Mouse (Mus musculus) neural tube, embryonic 11.5 days (tissue): ENCODE measurements around the gene Hist1h4b. TPM values are rescaled to one million over a fixed set of nuclear protein-coding genes. Genes with fewer than 3 reads are reported as not detected.
A peak's percentile ranks its signal among the peaks of the same experiment; 100 is the strongest.
"Not testable (repeated sequence)": the region's sequence is repeated elsewhere in the genome, so short reads cannot be mapped to it uniquely, and the experiment has no call there.

Experiments used
- ATAC-seq: fragments of 200-750 bp; cut with Nextera tagmentation; 2 replicates; pipeline ENCODE4 v1.8.0; 2017; ENCODE audit warnings: moderate number of reproducible peaks, mild to moderate bottlenecking, moderate TSS enrichment, moderate library complexity; ENCODE audit not compliant: insufficient read depth, low FRiP score, low TSS enrichment
- DNase-seq: peaks from one replicate; pipeline ENCODE4 v3.0.0-alpha.2; 2015; ENCODE audit warnings: low spot score
- H3K27ac ChIP-seq: fragments of 300-500 bp; sonication (generic); 2 replicates; pipeline ENCODE4 v1.5.1; 2014; ENCODE audit warnings: low read depth, mild to moderate bottlenecking, low read length
- H3K27me3 ChIP-seq: fragments of 300-500 bp; sonication (generic); 2 replicates; pipeline ENCODE4 v1.6.1; 2014; ENCODE audit warnings: mild to moderate bottlenecking, low read length, mixed read lengths; ENCODE audit not compliant: control insufficient read depth, insufficient read depth
- H3K36me3 ChIP-seq: fragments of 300-500 bp; sonication (generic); 2 replicates; pipeline ENCODE4 v1.6.1; 2014; ENCODE audit warnings: mild to moderate bottlenecking, low read length, moderate library complexity, mixed read lengths; ENCODE audit not compliant: control insufficient read depth, insufficient read depth
- H3K4me1 ChIP-seq: fragments of 300-500 bp; sonication (generic); 2 replicates; pipeline ENCODE4 v1.6.1; 2014; ENCODE audit warnings: low read length, mixed read lengths; ENCODE audit not compliant: control insufficient read depth, insufficient read depth
- H3K4me2 ChIP-seq: fragments of 300-500 bp; sonication (generic); 2 replicates; pipeline ENCODE4 v1.6.1; 2014; ENCODE audit warnings: low read depth, mild to moderate bottlenecking, moderate library complexity
- H3K4me3 ChIP-seq: fragments of 300-500 bp; sonication (generic); 2 replicates; pipeline ENCODE4 v1.5.1; 2014; ENCODE audit warnings: low read depth, low read length
- H3K9ac ChIP-seq: fragments of 300-500 bp; sonication (generic); 2 replicates; pipeline ENCODE4 v1.6.1; 2014; ENCODE audit warnings: mild to moderate bottlenecking, low read length
- H3K9me3 ChIP-seq: fragments of 300-500 bp; sonication (generic); 2 replicates; pipeline ENCODE4 v1.6.1; 2016; ENCODE audit warnings: low read length; ENCODE audit not compliant: control insufficient read depth
- WGBS: fragments of 180-500 bp; shearing (Covaris S2); extraction: QIAGEN DNeasy Blood & Tissue Kit; methylation state at CpG from one replicate; pipeline ENCODE4 v1.1.7; 2014; 5-methylcytosine and 5-hydroxymethylcytosine counted together
- polyA plus RNA-seq: library from polyadenylated mRNA; unstranded; fragments of >200 nt; fragmentation: Nextera tagmentation; extraction: Ambion mirVana; gene quantifications from 2 replicates; pipeline ENCODE4 v1.2.1, GENCODE M21; 2014

Gene Hist1h4b
- polyA plus RNA-seq, 1 experiment from 2014 or later: 4.3 TPM

DNA sequence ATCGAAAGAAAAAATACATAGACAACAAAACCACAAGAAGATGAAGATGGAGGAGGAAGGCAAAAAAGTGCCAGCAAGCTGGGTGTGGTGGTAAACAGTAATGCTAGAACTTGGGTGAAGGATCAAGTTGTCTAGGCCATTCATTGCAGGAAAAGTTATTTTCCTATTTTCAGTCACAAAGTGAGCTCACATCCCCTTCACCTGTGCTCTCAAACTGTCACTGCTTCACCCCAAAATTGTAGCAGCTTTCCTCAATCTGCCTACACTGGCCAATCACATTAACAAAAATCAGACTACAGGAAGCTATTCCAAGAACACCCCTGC is 3.1 kb downstream of the Hist1h4b start:
- no peak for DNase-seq
- no peak overlapping the region for H3K4me3 ChIP-seq

DNA sequence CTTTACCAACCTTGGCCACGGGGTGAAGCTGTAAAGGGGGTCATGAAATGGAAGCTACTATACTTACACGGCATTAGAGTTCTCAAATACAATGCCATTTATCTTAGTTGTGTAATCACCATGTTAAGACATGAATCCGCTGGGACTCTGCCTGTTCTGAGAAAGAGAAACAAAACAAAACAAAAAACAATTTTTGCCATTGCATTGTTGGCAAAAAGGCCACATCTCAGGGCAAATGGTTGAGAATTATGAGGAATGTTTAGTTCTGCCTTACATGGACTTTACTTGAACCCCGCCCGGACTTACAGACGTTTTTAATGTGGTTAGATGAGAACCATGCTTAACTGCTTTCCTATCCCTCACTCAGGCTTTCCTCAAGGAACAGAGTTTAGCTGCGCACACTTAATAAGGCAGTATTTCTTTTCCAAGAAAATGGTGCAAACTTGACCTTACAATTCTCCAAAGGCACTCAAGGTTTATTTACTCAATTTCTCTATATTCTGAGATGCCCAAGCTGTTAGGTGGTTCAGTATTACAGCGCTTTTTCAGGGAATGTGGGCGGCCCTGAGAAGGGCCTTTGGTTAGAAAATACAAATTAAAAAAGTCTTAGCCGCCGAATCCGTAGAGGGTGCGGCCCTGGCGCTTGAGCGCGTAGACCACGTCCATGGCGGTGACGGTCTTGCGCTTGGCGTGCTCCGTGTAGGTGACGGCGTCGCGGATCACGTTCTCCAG is 3.6 kb downstream of the Hist1h4b start:
- H3K4me2 ChIP-seq: peak overlapping the region; percentile 70
- H3K27me3 ChIP-seq: no peaks in the 10 kb centered on the region
- H3K4me3 ChIP-seq: peak overlapping the region; percentile 50
- H3K4me1 ChIP-seq: peaks cover 3% of the 10 kb centered on the region; the same call in 1 of the 2 replicates
- H3K9ac ChIP-seq: peak overlapping the region; percentile 57
- H3K9me3 ChIP-seq: no peaks in the 10 kb centered on the region
- 2% methylated on average over 20 of the region's 27 CpGs for WGBS
- H3K36me3 ChIP-seq: no peaks in the 10 kb centered on the region
- peak overlapping the region; percentile 72 for H3K27ac ChIP-seq
- ATAC-seq (peak; percentile 1; the same call in 1 of the 2 replicates), DNase-seq (peak; percentile 41)

More for the DNA sequence above, 3.1 kb downstream of the Hist1h4b start:
- Histone ChIP-seq H3K4me2 (peak overlapping the region; percentile 70), H3K27me3 (no peaks in the 10 kb centered on the region), H3K36me3 (no peaks in the 10 kb centered on the region), H3K27ac (peak overlapping the region; percentile 72), H3K9ac (0 out of 2 replicates have a peak overlapping the region, but pooled peaks have one; percentile 57), H3K9me3 (no peaks in the 10 kb centered on the region), H3K4me1 (peaks cover 3% of the 10 kb centered on the region; the same call in 1 of the 2 replicates)
- no peak for ATAC-seq
- 69% methylated on average over 1 of the region's 1 CpGs for WGBS

GRCm38 (mm10) chr13:23760972-23761864 is 4.4 kb downstream of the Hist1h4b start, which contains the start of gene Hist1h4a:
TSS of gene Hist1h4a (minus strand) at chr13:23761230.
- peaks cover 3% of the 10 kb centered on the region; the same call in 1 of the 2 replicates for H3K4me1 ChIP-seq
- under 1% methylated on average over 60 of the region's 72 CpGs for WGBS

GRCm38 (mm10) chr13:23761871-23762821 is 5.3 kb downstream of the Hist1h4b start, which contains the start of gene Hist1h3a:
TSS of gene Hist1h3a (minus strand) at chr13:23762386.
- DNase-seq: peak; percentile 54
- not testable (repeated sequence) for H3K36me3 ChIP-seq, H3K4me1 ChIP-seq, H3K27me3 ChIP-seq, H3K9me3 ChIP-seq
- peak; percentile 58 for ATAC-seq
- H3K4me2 ChIP-seq: peak within 1 kb of the TSS; percentile 70
- H3K4me3 ChIP-seq: peak within 1 kb of the TSS; percentile 50
- H3K27ac ChIP-seq: peak within 1 kb of the TSS; percentile 89
- WGBS: under 1% methylated on average over 30 of the region's 52 CpGs
- peak within 1 kb of the TSS; percentile 59 for H3K9ac ChIP-seq

More at GRCm38 (mm10) chr13:23760972-23761864, 4.4 kb downstream of the Hist1h4b start, which contains the start of gene Hist1h4a:
- Histone ChIP-seq H3K27me3 (no peaks in the 10 kb centered on the region), H3K4me2 (peak within 1 kb of the TSS; percentile 70), H3K4me3 (peak within 1 kb of the TSS; percentile 50), H3K9me3 (no peaks in the 10 kb centered on the region), H3K9ac (peak within 1 kb of the TSS; percentile 59), H3K27ac (peak within 1 kb of the TSS; percentile 88), H3K36me3 (no peaks in the 10 kb centered on the region)
- ATAC-seq (peak; percentile 71), DNase-seq (peak; percentile 99)

DNA sequence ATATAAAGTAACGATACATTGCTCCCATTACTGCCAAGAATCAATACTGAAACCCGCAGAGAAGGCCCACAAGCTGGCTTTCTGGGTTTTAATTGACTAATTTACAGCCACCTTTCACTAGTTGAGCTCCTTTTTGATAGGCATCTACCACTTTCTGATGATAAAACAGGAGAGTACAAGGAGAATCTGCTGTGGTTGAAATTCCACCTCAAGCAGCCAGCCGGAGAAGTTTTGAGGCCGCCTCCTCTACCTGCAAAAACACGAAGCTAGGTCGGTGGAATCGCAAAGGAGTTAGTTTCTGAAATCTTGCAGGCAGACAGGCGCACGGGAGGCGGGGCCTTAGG is 6.4 kb downstream of the Hist1h4b start:
- no peaks in the 10 kb centered on the region; the same call in 1 of the 2 replicates for H3K4me1 ChIP-seq
- ATAC-seq (no peak), DNase-seq (no peak)
- peak overlapping the region; percentile 58 for H3K9ac ChIP-seq
- H3K4me2 ChIP-seq: peak overlapping the region; percentile 70
- no peaks in the 10 kb centered on the region for H3K9me3 ChIP-seq
- H3K27ac ChIP-seq: peak overlapping the region; percentile 89
- under 1% methylated on average over 10 of the region's 10 CpGs for WGBS
- H3K27me3 ChIP-seq: no peaks in the 10 kb centered on the region
- H3K4me3 ChIP-seq: peak overlapping the region; percentile 50
- H3K36me3 ChIP-seq: no peaks in the 10 kb centered on the region

DNA sequence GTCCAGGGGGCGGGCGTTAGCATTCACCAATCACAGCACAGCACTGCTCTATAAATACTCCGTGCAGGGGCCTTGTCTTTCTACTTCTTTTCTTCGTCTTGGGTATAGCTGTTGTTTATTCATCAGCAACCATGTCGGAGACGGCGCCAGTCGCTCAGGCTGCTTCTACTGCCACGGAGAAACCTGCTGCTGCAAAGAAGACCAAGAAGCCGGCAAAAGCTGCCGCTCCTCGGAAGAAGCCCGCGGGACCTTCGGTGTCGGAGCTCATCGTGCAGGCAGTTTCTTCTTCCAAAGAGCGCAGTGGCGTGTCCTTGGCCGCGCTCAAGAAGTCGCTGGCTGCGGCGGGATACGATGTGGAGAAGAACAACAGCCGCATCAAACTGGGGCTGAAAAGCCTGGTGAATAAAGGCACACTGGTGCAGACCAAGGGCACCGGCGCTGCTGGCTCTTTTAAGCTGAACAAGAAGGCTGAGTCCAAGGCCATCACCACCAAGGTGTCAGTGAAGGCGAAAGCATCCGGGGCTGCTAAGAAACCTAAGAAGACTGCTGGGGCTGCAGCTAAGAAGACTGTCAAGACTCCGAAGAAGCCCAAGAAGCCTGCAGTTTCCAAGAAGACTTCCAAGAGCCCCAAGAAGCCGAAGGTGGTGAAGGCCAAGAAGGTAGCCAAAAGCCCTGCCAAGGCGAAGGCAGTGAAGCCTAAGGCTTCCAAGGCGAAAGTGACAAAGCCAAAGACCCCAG is 6.9 kb downstream of the Hist1h4b start, which contains the start of gene Hist1h1a:
TSS of gene Hist1h1a (plus strand) at position 81 of the 738 bp plus-strand sequence.
- H3K9me3 ChIP-seq: no peaks in the 10 kb centered on the region
- peak within 1 kb of the TSS; percentile 70 for H3K4me2 ChIP-seq
- no peaks in the 10 kb centered on the region for H3K27me3 ChIP-seq
- H3K36me3 ChIP-seq: no peaks in the 10 kb centered on the region
- H3K9ac ChIP-seq: peak within 1 kb of the TSS; percentile 71
- H3K4me3 ChIP-seq: peak within 1 kb of the TSS; percentile 50
- H3K27ac ChIP-seq: peak within 1 kb of the TSS; percentile 89
- no peaks in the 10 kb centered on the region; the same call in 1 of the 2 replicates for H3K4me1 ChIP-seq
- 4% methylated on average over 34 of the region's 34 CpGs for WGBS
- DNase-seq: peak; percentile 91
- peak; percentile 70; the same call in 1 of the 2 replicates for ATAC-seq

DNA sequence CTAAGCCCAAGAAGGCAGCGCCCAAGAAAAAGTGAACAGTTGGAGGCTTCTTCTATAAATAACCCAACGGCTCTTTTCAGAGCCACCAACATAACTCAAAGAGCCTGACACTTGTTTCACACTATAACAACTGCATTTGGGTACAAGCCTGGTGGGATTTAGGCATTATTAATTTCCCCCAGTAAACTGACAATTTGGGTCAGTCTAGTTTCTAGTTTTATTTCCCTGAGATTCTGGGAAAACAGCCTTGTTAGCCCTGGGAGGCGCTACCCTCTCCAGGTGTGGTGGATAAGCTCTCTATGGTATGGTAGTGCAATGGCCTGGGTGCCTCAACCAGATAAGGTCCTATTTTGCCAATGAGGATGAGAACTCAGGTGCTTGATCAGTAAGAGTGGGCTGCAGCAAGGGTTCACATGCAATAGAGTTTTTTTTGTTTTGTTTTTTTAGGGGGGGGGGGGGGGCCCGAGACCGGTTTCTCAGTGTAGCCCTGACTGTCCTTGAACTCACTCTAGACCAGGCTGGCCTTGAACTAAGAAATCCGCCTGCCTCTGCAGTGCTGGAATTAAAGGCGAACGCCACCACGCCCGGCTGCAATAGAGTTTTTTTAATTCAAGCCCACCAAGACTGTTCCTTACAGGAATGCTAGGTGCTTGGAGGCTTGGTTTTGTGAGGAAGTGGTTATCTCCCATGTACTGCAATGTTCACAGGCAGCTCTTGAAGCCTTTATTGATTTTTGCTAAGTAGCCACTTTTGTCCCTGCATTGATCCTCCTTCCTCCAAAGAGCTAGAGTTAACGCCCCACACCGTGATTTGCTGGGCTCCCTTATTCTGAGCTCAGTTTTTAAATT is 7.7 kb downstream of the Hist1h4b start:
- Histone ChIP-seq H3K27me3 (no peaks in the 10 kb centered on the region), H3K9me3 (no peaks in the 10 kb centered on the region), H3K36me3 (no peaks in the 10 kb centered on the region), H3K9ac (peak overlapping the region; percentile 71), H3K4me3 (peak overlapping the region; percentile 50), H3K4me2 (peak overlapping the region; percentile 70), H3K4me1 (no peaks in the 10 kb centered on the region; the same call in 1 of the 2 replicates), H3K27ac (peak overlapping the region; percentile 88)
- DNase-seq: no peak
- no peak for ATAC-seq
- WGBS: 34% methylated on average over 12 of the region's 12 CpGs
